Mouse (Mus musculus) heart, adult 9 months (tissue): Measurements from ENCODE around the gene Mavs.
A peak's percentile ranks its signal among the peaks of the same experiment; 100 is the strongest.
"Not testable (repeated sequence)": the region's sequence is repeated elsewhere in the genome, so short reads cannot be mapped to it uniquely, and the experiment has no call there.

ENCODE experiments used
- DNase-seq, 2 experiments: peaks; one replicate each; pipeline ENCODE4 v3.0.0; 2022; ENCODE audit warnings: low spot score in 2 of 2

Mavs gene

DNA sequence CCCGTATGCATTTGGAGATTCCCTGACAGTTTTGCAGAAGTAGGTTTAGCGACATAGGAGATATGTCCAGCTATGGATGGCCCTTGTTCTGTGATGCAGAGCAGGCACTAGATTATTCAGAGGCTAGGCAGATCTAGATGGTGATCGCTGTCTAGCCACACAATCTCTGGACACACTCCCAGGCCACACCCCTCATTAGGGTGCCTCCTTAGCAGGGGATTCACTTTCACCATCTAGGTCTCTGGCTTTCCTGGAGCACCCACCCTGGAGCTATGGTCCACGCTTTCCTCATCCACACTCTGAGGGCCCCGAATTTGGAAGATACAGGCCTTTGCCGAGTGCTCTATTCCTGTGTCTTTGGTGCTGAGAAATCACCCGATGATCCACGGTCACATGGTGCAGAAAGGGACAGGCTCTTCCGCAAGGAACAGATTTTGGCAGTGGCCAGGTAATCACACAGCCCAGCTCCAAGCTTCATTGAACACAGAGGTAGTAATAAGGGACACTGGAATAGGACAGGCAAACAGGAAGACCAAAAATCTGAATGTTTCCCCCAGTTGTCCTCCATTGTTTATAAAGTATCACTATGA is 22.7 kb upstream of the Mavs start:
- peak in 1 of 2 experiments; percentile 38 for DNase-seq

DNA sequence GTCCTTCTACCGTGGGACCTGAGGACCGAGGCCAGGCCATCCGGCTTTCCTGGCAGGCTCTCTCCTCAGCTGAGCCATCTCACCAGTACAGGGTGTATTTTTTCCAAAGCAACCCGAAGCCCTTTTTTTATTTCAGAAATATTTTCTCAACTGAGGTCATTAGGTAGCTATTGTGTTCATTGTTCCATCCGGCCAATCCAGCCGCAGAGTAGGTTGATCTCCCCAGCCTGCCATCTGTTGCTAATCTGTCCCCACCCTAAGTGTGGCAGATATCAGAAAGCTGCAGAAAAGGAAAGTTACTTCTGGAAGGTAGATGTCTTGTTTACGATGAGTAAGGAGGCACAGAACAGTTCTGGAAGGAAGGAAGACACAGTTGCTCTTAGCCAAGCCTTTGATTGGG is 20.1 kb upstream of the Mavs start:
- peak in 1 of 2 experiments; percentile 30 for DNase-seq

DNA sequence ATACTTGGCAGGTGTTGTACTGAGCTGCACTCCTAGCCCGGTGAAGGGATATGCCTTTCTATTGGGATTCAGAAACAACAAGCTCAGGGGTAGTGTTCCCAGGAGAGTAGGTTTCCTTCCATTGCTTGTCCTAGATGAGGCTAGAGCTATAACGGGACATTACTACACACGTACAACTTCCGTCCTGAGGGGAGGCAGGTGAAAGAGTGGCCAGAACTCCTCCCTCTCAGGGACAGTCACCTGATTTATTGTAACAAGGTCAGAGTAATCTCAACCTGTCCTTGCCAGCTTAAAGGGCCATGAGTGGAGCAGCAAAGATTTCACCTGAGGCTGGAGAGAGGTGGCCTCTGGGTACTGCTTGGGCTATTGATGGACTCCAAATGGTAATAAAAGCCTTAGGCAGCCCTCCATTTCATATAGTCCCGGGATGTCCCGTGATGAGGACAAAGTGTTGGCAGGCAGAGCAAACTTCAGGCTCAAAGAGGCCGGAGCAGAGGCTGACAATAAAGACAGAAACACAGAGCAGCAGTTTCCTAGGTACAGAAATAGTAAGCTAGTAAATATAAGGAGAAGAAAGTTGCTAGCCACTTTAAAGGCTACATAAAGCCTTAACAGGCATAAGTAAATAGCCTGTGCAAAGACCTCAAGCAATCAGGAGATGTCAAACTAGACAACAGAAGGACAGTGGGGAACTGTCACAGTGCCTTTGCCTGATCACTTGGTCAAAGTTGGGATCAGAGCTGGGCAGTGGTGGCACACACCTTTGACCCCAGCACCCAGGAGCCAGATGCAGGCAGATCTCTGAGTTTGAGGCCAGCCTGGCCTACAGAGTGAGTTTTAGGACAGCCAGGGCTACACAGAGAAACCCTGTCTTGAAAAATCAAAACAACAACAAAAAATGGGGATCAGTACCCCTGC is 17.7 kb upstream of the Mavs start:
- peak; percentile 76 to 82 for DNase-seq

DNA sequence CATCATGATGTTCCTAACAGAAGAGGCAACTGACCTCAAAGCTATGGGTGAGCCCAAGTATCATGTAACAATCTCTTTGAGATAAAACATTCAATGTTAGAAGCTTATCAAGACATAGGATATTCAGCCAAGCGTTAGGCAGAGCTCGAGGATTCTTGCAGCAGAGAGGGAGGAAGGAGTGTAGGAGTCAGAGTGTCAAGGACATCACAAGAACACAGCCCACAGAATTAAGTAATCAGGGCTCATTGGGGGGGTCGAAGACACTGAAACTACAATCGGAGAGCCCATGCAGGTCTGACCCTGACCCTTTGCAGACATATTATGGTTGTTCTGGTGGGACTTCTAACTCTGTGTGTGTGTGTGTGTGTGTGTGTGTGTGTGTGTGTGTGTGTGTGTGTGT is 13.8 kb upstream of the Mavs start:
- DNase-seq: no peak

DNA sequence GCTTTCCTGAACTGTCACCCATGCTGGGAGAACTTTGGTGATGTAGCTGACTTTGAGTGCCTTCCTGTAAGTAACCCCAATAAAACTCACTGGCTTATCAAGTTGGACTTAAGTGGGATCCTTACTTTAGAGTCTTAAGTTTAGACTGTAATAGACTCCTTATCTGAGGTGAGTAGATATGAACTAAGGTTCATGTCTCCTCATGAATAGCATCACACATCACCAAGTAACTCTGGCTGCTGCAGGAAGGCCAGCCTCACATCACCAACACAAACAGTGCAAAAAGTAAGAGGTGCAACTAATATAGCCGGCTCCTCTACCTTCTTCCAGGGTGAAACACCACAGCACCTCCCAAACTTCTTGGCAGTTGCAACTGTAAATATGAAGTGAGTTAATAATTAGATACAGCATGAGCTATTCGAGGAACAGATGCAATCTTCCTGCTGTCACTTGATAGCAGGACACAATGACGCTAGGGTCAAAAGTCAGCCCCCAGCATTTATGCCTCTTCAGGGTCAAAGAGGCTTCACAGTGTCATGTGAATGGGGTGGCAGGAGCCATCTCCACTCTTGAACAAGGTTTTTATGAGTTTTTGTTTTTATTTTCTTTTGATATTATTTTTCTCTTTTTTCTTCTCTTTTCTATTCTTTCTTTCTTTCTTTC is 11.9 kb upstream of the Mavs start:
- DNase-seq: no peak

DNA sequence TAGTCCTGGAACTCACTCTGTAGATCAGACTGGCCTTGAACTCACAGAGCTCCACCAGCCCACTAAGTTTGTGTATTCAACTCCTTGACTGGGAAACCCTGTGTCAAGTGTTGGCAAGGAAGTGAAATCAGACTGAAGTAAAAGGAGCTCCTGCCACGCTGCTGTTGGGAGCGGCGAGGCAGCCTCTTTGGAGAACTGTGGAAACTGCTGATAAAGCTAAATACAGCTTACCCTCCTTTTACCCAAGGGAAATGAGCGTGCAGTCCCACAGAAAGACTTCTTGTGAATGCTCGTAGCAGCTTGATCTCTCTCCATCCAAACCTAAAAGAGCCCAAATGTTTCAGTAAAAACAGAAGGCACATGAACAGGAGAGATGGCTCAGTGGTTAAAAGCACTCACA is 11.3 kb upstream of the Mavs start:
- DNase-seq: peak in 1 of 2 experiments; percentile 24

DNA sequence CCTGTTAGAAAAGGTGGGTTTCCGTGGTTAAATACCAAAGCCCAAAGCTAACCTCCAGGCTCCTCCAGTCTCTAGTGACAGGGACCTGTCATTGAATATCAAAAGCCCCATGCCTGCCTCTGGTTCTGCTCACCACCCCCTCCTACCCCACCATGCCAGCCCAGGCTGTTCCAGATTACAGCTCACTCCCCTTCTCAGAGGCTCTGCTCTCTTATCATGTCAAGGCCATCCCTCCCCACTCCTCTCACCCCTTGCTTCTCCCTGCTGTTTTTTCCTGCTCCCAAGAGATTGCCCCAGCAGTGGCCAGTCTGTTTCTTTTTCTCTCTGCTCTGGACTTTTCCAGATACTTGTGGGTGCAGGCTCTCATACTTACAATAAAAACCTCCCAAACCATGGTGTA is 10.3 kb upstream of the Mavs start:
- DNase-seq: no peak

DNA sequence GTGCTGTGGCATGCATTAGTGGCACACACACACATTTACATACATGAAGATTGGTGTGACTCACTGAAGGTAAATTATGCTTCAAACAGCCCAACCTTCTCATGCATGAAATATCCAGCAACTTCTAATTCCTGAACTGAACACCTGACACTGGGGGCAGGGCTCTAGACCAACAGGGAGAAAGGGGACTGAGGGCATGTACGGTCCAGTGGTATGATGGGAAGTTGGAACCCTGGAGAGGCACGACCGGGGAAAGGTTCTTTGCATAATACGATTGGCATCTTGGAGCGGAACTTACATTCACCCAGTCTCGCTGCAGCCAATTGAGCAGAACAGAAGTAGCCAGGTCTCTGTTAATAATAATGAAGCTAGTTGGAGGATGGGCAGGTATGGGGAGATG is 8.7 kb upstream of the Mavs start:
- DNase-seq: no peak

DNA sequence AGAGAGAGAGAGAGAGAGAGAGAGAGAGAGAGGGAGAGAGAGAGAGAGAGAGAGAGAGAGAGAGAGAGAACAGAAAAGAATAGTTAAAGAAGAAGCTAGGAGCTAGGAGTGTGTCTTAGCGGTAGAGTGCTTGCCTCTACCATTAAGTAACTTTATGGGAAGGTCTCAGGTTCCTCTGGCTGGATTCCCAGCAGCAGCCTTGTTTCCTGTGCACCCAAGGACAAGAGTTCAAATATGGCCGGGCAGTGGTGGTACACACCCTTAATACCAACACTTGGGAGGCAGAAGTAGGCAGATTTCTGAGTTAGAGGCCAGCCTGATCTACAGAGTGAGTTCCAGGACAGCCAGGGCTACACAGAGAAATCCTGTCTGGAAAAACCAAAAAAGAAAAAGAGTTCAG is 7.2 kb upstream of the Mavs start:
- not testable (repeated sequence) for DNase-seq

DNA sequence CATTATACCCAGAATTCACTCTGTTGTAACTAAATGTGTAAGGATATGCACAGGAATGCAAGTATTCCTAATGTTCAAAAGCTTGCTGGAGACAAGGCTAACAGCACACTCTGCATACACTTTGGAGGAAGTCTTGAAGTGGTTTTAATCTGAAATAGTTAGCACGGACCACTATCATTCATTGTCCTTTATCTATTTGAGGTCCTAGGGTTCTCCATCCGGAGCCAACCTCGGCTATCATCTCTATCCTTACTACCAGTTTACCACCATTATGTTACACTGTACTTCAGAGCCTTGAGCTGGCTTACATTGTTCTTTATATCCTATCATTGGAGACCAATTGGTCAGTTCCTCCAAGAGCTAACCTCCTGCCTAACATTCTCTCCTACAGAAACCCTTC is 6.6 kb upstream of the Mavs start:
- no peak for DNase-seq

DNA sequence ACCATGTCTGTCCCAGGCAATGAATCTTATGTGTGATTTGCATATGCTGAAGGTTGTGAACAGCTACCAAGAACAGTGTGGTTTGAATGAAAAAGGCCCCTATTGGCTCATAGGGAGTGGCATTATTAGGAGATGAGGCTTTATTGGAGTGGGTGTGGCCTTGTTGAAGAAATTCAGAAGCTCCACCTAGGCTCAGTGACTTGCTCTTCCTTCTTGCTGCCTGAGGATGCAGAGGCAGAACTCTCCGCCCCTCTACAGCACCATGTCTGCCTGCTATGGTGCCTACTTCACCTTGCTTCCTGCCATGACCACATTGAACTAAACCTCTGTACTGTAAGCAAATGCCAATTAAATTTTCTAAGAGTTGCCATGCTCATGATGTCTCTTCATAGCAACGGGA is 1.3 kb upstream of the Mavs start:
- DNase-seq: no peak

DNA sequence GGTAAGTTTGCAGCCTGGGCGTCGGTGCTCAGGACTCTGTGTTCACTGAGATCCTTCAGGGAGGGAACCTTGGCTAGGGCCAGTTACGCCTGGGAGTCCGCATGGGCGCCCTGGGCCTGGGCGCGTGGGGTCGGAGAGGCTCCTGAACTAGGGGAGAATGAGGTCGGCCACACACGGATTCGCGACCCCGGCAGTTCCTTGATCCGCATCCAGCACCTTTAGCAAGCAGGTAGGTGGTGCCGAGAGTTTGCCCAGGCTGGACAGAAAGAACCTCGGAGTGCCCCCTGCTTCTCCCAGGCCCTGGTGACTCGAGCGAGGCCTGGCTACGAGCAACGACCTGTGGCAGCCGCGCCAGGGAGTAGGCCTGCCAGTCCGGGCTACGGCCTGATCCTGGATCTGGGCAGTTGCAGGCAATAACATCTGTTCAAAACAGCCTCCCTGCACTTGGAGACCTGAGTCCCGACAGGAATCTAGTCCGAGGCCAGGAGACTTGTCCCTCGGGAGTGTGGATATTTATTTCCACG is 326 bp downstream of the Mavs start:
- DNase-seq: no peak

DNA sequence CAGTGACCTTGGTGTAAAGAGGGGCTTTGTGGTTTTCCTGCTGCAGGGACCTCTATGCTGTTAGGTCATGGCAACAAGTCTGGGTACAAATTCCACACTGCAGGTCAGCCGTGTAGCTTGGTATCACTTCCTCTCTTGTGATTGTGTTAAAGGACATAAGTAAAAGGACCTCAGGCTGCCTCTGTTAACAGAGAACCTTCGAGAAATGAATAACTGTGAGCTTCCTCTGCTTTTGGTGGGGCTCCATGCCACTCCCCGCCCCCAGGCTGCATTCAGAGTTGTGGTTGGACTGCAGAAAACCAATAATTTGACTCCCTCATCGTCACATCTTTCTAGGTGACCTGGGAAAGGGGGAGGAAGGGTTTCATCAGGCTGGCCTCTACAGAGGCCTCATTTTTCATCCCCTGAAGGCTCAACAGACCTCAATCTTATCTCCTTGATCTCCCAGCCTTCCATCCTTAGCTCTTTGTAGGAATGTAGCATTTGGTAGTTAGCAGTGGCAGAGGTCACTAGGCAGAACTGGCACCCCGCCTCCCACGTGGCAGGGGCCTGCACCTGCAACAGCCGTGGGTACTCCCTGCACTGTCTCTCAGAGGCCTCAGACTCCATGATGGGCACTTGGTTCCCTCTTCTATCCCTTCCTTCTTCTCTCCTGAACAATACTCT is 1.2 kb downstream of the Mavs start:
- DNase-seq: no peak

DNA sequence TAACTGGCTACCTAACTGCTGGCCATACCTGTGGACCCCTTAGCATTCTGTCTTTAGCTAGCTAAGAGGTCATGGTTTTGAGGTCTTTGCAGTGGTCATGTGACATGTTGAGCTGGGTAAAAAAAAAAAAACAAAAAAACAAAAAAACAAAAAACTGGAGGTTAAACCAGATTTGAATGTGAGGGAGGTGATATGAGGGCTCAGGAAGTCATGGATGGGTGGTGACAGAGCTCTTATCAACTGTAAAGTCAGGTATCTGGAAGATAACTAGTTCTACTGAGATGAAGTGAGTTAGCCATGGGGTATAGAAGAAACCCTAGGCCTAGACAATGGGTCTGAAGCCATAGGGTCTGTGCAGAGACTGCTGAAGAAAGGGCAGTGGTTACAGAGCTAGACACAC is 8.3 kb downstream of the Mavs start:
- no peak for DNase-seq

DNA sequence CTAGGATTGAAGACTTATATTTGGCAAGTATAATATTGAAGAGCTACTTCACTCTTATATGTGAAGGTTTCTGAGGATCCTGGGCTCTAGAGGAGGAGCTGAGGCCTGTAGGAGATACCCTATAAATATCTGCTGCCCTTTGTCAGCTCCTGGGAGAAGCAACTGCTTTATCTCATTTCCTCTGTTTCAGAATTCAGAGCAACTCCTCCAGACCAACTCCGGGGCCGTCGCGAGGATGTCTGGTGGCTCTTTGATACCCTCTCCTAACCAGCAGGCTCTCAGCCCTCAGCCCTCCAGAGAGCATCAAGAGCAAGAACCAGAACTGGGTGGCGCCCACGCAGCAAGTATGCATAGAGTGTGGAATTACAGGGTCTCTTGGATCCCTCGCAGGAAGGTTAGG is 9.1 kb downstream of the Mavs start:
- DNase-seq: no peak

DNA sequence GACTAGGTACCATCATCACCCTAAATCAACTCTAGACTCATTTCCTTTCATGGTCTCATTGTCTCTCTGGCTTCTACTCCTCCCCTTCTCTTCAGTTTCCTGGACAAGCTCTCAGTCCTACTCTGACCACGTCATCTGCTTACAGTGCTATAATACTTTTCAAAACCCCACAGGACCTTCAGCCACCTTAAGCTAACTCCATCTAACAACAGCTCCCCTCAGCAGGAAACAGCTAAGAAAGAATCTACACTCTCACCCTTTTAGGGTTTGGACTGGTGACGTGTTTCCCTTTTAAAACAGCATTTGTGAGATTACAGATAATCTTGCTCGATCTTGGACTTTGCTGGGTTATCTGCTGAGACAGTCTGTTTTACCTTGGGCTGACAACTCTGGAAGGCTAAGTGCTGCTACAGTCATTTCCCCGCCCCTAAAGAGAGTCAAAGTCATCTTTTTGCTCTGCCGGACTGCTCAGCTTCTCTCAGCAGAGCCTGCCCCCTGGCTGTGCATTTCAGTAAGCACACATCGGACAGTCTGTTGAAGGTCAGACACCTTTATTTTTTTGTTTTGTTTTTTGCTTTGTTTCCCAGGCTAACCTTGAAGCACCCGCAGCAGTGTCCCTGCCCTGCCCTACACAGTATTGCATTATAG is 19.9 kb downstream of the Mavs start:
- peak; percentile 52 to 66 for DNase-seq

DNA sequence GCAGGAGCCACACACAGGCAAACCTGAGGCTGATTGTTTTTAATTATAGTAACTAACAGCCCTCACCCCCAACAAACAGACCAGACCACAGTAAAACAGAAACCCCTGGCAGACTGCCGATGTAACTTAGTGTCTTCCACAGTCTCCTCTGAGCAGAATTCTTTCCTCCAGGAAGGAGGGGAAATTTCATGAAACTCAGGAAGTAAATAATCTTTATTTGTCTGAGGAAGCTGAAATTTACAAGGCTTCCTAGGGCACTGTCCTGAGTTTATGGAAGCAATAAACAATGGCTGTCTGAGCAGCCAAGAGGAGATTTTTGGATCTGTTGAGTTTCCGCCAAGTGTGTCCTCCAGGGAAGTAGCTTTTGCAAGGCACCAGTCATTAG is 20.5 kb downstream of the Mavs start:
- DNase-seq: peak; percentile 22 to 40

DNA sequence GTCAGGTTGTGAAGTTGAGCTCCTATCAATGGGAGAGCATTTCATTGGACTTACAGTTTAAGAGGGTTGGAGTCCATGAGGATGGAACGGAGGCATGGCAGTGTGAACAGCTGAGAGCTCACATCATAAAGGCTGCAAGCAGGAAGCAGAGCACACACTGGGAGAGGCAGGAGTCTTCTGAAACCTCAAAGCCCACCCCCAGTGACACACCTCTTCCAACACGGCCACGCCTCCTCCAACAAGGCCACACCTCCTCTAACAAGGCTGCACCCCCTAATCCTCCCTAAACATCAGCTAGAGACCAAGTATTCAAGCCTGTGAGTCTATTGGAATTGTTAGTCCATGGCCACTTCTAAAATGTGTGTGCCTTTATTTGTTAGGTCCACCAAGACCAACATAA is 21.9 kb downstream of the Mavs start:
- DNase-seq: no peak

DNA sequence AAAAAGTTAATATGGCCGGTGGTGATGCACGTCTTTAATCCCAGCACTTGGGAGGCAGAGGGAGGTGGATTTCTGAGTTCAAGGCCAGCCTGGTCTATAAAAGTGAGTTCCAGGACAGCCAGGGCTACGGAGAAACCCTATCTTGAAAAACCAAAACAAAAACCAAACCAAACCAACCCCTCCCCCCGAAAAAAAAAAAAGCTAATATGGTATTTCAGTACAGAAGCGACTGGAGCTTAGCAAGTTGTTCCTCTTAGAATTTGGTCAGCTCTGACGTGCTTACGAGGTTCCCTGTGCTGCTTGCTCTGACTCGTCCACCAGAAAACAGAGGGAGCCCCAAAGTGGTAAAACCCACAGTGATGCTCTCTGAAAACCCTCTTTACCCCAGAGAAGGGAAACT is 24.8 kb downstream of the Mavs start:
- no peak for DNase-seq

DNA sequence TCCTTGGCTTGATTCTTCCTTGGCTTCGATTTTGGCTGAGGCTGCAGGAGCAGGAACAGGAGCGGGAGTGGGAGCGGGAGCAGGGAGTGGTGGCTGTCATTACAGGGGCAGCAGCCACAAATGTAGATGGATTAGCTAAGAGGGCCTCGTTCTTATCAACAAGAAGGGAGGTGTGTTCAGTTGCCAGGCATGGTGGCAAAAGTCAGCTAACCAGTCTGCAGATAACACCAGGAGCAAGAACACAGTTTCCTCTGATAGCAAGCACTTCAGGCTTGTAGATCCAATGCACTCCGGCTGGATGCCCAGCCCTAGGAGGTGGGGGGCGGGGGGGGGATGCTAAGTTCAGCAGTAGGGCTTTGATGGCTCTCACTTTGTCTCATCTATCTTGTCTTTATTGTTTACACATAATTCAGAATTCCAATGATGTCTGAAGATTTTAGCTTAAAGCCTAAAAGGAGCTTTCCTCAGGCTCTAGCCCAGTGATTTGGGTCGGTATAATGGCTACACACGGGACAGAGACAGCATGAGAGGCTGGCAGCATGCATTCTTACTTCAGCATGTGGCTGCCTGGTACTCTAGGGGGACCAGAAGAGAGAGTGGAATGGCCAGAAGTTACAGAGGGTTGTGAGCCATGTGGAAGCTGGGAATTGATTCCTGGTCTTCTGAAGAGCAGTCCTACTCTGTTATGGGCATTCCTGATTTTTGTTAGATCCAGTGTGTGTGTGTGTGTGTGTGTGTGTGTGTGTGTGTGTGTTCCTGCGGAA is 26.9 kb downstream of the Mavs start:
- DNase-seq: no peak
